Mouse (Mus musculus) Patski (cell line): ENCODE measurements around the gene Syngr1. TPM values are rescaled to one million over a fixed set of nuclear protein-coding genes. Genes with fewer than 3 reads are reported as not detected.

ENCODE experiments used
- ATAC-seq: fragments of 100-300 bp; one replicate; pipeline ENCODE4 v1.8.0; 2021
- CTCF ChIA-PET: fragments of 350-600 bp; sonication (Branson Sonifier 250); formaldehyde crosslinking; loops from one replicate; lab custom pipeline; 2022; ENCODE audit warnings: inconsistent platforms; lab: Charles Lee
- POLR2A ChIA-PET: fragments of 350-600 bp; sonication (Branson Sonifier 250); formaldehyde crosslinking; loops from one replicate; lab custom pipeline; 2022; ENCODE audit warnings: antibody characterized with exemption, inconsistent platforms; lab: Charles Lee
- DNase-seq: peaks from one replicate; pipeline ENCODE4 v3.0.0-alpha.2; 2011; ENCODE audit warnings: low read depth, low spot score
- H3K27me3 ChIP-seq: fragments of 371-371 bp; one replicate; pipeline ENCODE4 v1.5.1; 2021
- CTCF ChIP-seq: fragments of 100-300 bp; IDR thresholded peaks from one replicate; pipeline ENCODE4 v1.5.1; 2021
- in situ Hi-C: fragments of 300-500 bp; cut with MboI; formaldehyde crosslinking; loops from 3 replicates; pipeline ENCODE4 v1.11.1; 2018; ENCODE audit warnings: low pct_unique_long_range_greater_than_20kb, mixed read lengths
- polyA plus RNA-seq: library from polyadenylated mRNA; unstranded; gene quantifications from one replicate; pipeline ENCODE4 v1.2.3, GENCODE M21; 2021

Gene Syngr1
- polyA plus RNA-seq, 1 experiment from 2014 or later: 91.6 TPM

- no peak for DNase-seq
- in situ Hi-C loops: loop anchor here (5.0 kb wide), 1 partner anchor 37 kb away; no protein-coding TSS in a partner anchor
Measured at GRCm38 (mm10) chr15:80134450-80134847, 43.3 kb downstream of the Syngr1 start.

GRCm38 (mm10) chr15:80135499-80135898 is 44.4 kb downstream of the Syngr1 start:
- no peak for TF ChIP-seq CTCF
- ChIA-PET CTCF (interaction anchor here (1.1 to 1.5 kb wide), 3 partner anchors 59 to 125 kb away, joined by 3 to 5 read pairs (median 3); no protein-coding TSS in a partner anchor), POLR2A (no interaction called here)
- H3K27me3 ChIP-seq: no peaks in the 10 kb centered on the region
- in situ Hi-C loops: no loop called here
- ATAC-seq (no peak), DNase-seq (no peak)

More at GRCm38 (mm10) chr15:80134450-80134847, 43.3 kb downstream of the Syngr1 start:
- no peaks in the 10 kb centered on the region for H3K27me3 ChIP-seq
- ChIA-PET POLR2A (interaction anchor here (1.6 kb wide), 1 partner anchor 43 kb away, joined by 4 read pairs; the partner anchor contains the start of genes Rpl3 and Syngr1), CTCF (no interaction called here)
- TF ChIP-seq CTCF: no peak
- ATAC-seq: no peak

- no peak for TF ChIP-seq CTCF
- POLR2A ChIA-PET: no interaction called here
- in situ Hi-C loops: no loop called here
- no peaks in the 10 kb centered on the region for H3K27me3 ChIP-seq
- ATAC-seq (no peak), DNase-seq (no peak)
- CTCF ChIA-PET: interaction anchor here (1.1 to 1.5 kb wide), 2 partner anchors 60 to 83 kb away, joined by 3 to 5 read pairs; no protein-coding TSS in a partner anchor
Measured at GRCm38 (mm10) chr15:80136645-80137044, 45.5 kb downstream of the Syngr1 start.

GRCm38 (mm10) chr15:80137945-80138791 is 47.0 kb downstream of the Syngr1 start:
- no peak for ATAC-seq
- in situ Hi-C loops: no loop called here

GRCm38 (mm10) chr15:80140302-80140701 is 49.2 kb downstream of the Syngr1 start:
- TF ChIP-seq CTCF: no peak
- H3K27me3 ChIP-seq: no peaks in the 10 kb centered on the region
- ChIA-PET CTCF (interaction anchor here (0.8 to 1.0 kb wide), 2 partner anchors 20 to 142 kb away, joined by 3 to 4 read pairs; no protein-coding TSS in a partner anchor), POLR2A (no interaction called here)
- DNase-seq: no peak
- ATAC-seq: no peak
- in situ Hi-C loops: no loop called here

More at GRCm38 (mm10) chr15:80137945-80138791, 47.0 kb downstream of the Syngr1 start:
- H3K27me3 ChIP-seq: no peaks in the 10 kb centered on the region
- ChIA-PET POLR2A (interaction anchor here (0.6 to 1.2 kb wide), 3 partner anchors 21 to 1148 kb away, joined by 3 read pairs; no protein-coding TSS in a partner anchor), CTCF (interaction anchor here (0.8 to 1.2 kb wide), 3 partner anchors 8 to 13 kb away, joined by 3 to 4 read pairs (median 3); no protein-coding TSS in a partner anchor)
- TF ChIP-seq CTCF: peak; percentile 59
- DNase-seq: peak; percentile 46

- H3K27me3 ChIP-seq: no peaks in the 10 kb centered on the region
- no peak for ATAC-seq
- POLR2A ChIA-PET: no interaction called here
- TF ChIP-seq CTCF: no peak
- DNase-seq: no peak
- CTCF ChIA-PET: interaction anchor here (1.0 kb wide), 1 partner anchor 19 kb away, joined by 4 read pairs; no protein-coding TSS in a partner anchor
- in situ Hi-C loops: no loop called here
Measured at GRCm38 (mm10) chr15:80140878-80141277, 49.7 kb downstream of the Syngr1 start.

- DNase-seq (no peak), ATAC-seq (no peak)
- ChIA-PET POLR2A (interaction anchor here (1.1 kb wide), 1 partner anchor 103 kb away, joined by 3 read pairs; no protein-coding TSS in a partner anchor), CTCF (interaction anchor here (0.9 to 1.3 kb wide), 2 partner anchors 9 to 17 kb away, joined by 3 to 5 read pairs; partner anchors contain the start of gene Tab1)
- no peak for TF ChIP-seq CTCF
- no peaks in the 10 kb centered on the region for H3K27me3 ChIP-seq
- in situ Hi-C loops: no loop called here
Measured at GRCm38 (mm10) chr15:80142130-80142529, 51.0 kb downstream of the Syngr1 start.

GRCm38 (mm10) chr15:80143760-80144159 is 52.6 kb downstream of the Syngr1 start:
- in situ Hi-C loops: no loop called here
- POLR2A ChIA-PET: no interaction called here

GRCm38 (mm10) chr15:80145397-80145796 is 54.3 kb downstream of the Syngr1 start:
- ATAC-seq (no peak), DNase-seq (no peak)
- ChIA-PET POLR2A (no interaction called here), CTCF (no interaction called here)
- no peak for TF ChIP-seq CTCF
- in situ Hi-C loops: no loop called here
- H3K27me3 ChIP-seq: no peaks in the 10 kb centered on the region

More at GRCm38 (mm10) chr15:80143760-80144159, 52.6 kb downstream of the Syngr1 start:
- CTCF ChIA-PET: interaction anchor here (0.9 to 1.3 kb wide), 2 partner anchors 8 to 10 kb away, joined by 3 to 5 read pairs; partner anchors contain the start of gene Tab1
- no peak for DNase-seq
- no peaks in the 10 kb centered on the region for H3K27me3 ChIP-seq
- TF ChIP-seq CTCF: no peak
- ATAC-seq: no peak

- POLR2A ChIA-PET: no interaction called here
- CTCF ChIA-PET: interaction anchor here (1.2 to 1.4 kb wide), 3 partner anchors 9 to 13 kb away, joined by 3 to 6 read pairs (median 3); no protein-coding TSS in a partner anchor
- no peaks in the 10 kb centered on the region for H3K27me3 ChIP-seq
- in situ Hi-C loops: no loop called here
- TF ChIP-seq CTCF: no peak
- DNase-seq (no peak), ATAC-seq (no peak)
Measured at GRCm38 (mm10) chr15:80146153-80146552, 55.0 kb downstream of the Syngr1 start.
